Mouse (Mus musculus): ENCODE measurements around the gene Slc51a.

Slc51a gene

GRCm38 (mm10) chr16:32487234-32488111 is at the start of gene Slc51a:
TSS of gene Slc51a (minus strand) at chr16:32487879.
- no peak for DNase-seq (ENCODE audit: extremely low spot score, low read depth, low spot score)

- no peak for DNase-seq (ENCODE audit: extremely low spot score, low read depth, low spot score)
Measured at GRCm38 (mm10) chr16:32535157-32535751, 47.6 kb upstream of the Slc51a start.

GRCm38 (mm10) chr16:32532878-32533826 is 45.5 kb upstream of the Slc51a start:
- DNase-seq (ENCODE audit: extremely low spot score, low read depth, low spot score), result no peak

DNA sequence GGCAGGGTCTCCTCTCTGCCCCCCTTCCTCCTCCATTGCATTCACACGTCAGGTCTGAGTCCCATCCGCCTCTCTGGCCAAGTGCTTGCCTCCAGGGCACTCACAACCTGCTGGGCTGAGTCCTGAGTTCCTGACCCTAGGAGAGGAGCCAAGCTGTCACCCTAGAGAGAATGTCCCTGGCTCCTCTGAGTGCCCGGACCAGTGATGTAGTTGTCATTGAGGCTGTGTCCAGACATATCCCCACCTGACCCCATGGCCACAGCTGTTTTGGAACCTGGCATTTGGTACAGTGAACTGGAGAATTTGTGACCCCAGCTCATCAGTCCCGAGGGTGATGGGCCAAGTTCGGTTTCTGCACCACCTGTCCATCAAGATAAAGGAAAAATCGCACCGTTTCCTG is 39.2 kb upstream of the Slc51a start:
- no peak for DNase-seq (ENCODE audit: extremely low spot score, low read depth, low spot score)

DNA sequence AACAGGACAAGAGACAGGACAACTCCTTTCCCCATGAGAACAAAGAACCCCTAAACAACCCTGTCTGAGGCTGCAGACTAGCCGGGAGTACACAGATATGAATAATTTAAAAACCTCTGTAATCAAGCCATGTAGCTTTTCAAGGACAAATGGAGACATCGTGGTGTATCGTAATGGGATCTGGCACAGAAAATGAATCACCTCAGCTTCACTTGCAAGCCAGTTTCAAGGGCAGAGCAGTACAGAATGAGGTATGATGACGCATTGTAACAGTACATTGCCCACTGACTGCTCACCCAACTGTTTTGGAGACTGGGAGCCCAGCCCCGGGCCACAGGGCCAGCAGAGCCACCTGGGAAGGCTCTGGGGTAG is 36.6 kb upstream of the Slc51a start:
- DNase-seq (ENCODE audit: extremely low spot score, low read depth, low spot score), result no peak

- DNase-seq (ENCODE audit: extremely low spot score, low read depth, low spot score), result no peak
Measured at GRCm38 (mm10) chr16:32523462-32524243, 36.0 kb upstream of the Slc51a start.

GRCm38 (mm10) chr16:32522578-32523194 is 35.0 kb upstream of the Slc51a start:
- no peak for DNase-seq (ENCODE audit: extremely low spot score, low read depth, low spot score)

DNA sequence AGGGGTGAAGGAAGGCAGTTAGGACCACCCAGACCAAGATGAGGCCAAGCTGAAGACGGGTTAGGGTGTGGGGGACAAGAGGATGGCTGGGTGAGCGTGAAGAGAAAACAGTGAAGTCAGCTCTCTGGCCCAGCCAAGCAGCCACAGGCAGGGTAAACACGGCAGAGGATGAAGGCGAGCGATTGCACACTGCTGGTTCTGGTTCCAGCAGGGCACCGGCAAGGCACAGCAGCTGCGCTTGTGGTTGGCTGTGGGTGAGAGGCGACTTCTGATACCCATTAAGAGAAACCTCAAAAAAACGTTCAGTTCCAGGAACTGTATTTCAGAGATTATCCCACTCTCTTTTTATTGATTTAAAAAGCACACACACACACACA is 32.7 kb upstream of the Slc51a start:
- no peak for DNase-seq (ENCODE audit: extremely low spot score, low read depth, low spot score)

- DNase-seq (ENCODE audit: extremely low spot score, low read depth, low spot score), result no peak
Measured at GRCm38 (mm10) chr16:32519656-32520371, 32.1 kb upstream of the Slc51a start.

GRCm38 (mm10) chr16:32517785-32518481 is 30.3 kb upstream of the Slc51a start:
- no peak for DNase-seq (ENCODE audit: extremely low spot score, low read depth, low spot score)

GRCm38 (mm10) chr16:32516006-32516962 is 28.6 kb upstream of the Slc51a start:
- no peak for DNase-seq (ENCODE audit: extremely low spot score, low read depth, low spot score)

DNA sequence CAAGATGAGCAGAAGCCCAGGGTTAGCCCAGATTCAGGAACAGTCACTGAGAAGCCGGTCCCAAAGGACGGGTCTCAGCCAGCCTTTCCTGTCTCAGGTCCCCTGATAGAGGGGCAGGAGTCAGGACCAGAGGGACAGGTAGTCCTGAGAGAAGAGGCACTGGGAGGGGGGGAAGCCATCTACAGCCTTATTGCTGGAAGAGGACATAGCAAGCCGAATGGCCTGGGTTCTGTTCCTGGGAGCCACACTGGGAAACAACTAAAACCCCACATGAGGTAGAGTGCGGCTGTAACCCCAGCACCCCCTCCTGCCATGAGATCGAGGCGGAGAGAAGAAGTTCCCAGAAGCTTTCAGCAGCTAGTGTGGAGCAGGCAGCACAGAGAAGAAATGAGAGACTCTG is 26.3 kb upstream of the Slc51a start:
- DNase-seq (ENCODE audit: extremely low spot score, low read depth, low spot score), result no peak

DNA sequence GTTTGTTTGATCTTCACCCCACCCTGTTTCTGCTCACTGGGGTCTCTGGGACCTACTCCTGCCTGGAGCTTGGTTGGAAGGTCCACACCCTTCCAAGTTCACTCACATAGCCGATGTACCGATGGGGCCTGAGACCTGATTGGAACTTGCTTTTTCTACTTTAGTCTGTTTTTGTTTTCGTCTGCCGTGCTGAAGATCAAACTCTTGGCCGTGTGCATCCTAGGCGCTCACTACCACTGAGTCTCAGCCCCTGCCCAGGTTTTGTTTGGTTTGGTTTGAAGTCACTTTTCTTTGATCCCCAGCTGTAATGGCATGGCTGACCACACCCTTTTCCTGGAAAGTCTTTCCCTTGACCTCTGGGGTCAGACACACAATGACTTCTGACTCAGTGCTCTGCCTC is 25.7 kb upstream of the Slc51a start:
- DNase-seq (ENCODE audit: extremely low spot score, low read depth, low spot score), result no peak

DNA sequence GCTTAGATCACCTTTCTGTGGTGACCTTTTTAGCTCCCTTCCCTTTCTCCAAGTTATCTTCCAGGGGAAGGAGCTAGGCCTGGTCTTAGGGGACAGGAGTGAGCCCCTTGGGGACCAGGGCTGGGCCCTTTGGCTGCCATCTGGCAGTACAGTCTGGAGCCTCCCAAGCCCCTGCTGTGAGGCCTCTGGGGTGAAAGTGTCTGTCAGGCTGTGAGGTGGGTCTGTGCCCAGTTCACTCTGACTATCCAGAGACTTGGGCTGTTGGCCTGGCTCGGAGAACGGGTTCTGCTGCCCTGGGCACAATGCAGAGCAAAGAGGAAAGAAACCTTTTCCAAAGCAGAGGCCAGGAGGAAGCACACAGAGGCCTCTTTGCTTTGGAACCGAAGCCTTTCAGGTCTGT is 25.2 kb upstream of the Slc51a start:
- no peak for DNase-seq (ENCODE audit: extremely low spot score, low read depth, low spot score)

DNA sequence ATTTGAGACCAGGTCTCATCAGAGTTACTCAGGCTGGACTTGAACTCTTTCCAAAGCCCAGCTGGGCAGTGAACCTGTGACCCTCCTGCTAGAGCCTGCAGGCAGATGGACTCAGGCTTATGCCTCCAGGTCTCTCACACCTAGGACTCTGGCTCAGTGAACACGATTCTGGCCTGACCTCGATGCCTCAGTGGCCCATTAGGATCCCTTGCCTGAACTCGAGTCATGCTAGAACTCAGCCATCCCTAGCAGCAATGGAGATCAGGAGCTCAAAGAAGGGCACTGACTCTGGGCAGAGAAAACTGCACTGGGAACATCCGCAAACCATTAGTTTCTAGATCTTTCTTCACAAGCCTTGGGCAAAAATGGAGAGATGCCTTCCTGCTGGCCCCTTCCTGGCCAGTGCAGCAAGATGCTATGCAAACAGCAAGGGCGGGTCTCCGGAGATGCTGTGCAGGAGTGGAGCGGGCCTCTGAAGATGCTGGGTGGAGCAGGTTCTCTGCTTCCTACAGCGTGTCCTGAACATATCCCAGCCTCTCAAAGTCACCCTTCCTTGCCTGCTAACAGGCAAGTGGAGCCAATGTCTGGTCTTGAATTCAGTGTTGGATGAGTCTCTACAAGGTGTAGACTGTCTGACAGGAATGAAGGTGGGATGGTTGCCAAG is 24.3 kb upstream of the Slc51a start:
- no peak for DNase-seq (ENCODE audit: extremely low spot score, low read depth, low spot score)

- DNase-seq (ENCODE audit: extremely low spot score, low read depth, low spot score), result no peak
Measured at GRCm38 (mm10) chr16:32511338-32511734, 23.7 kb upstream of the Slc51a start.

Measured in hindlimb bud, embryonic 11.5 days (tissue).